Mouse (Mus musculus): ENCODE data around the gene Nek6.
A peak's percentile ranks its signal among the peaks of the same experiment; 100 is the strongest.

The Nek6 gene

DNA sequence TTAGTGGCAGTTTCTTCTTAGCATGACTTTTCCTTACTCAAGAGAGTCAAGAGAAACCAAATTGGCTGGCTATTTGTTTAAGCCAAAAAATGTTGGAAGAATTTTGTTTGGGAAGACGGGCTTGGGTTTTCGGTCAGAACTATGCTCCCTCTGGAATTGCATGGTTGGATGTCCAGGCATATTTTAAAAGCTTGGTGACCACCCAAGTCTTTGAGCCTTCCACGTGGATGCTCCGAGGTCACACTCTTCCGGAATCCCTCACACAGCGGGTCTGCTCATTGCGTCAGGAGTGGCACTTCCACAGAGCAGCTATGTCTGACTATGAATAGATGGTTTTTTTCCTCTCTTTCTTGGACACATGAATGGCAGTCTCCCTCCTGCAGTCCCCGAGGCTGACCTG, 23.6 kb downstream of the Nek6 start:
- no peak for ATAC-seq (ENCODE audit: insufficient number of reproducible peaks, low FRiP score, low TSS enrichment)

DNA sequence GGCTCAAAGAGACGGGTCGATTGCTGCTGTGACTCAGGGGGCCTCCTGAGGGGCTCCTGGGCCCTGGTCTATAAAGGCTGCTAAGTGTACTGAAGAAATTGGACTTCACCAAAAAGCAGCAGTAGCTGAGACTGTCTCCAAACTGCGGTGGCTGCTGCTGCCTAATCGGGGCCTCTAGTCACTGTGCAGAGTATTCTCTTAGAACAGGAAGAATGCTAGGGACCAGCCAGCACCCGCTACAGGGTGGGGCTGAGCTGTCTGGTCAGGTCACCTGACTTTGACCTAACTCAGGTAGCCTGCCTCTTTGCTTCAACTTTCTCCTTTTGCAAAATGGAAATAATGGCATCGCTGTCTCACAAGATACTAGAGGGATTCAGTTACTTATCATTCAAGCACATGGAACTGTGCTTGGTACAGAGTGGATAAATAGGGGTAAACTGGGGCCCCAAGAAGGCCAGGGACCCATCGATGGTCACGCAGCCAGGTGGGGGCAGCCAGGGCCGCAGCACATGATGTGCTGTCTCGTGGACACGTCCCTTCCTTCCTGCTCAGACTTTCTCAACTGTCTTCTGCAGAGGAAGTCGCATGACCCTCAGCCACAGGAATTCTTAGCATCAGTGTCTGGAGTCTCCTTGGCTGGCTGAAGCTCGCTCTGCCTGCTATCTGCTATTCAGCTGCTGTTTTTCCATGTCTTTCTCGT, 24.2 kb downstream of the Nek6 start:
- no peak for ATAC-seq (ENCODE audit: insufficient number of reproducible peaks, low FRiP score, low TSS enrichment)

DNA sequence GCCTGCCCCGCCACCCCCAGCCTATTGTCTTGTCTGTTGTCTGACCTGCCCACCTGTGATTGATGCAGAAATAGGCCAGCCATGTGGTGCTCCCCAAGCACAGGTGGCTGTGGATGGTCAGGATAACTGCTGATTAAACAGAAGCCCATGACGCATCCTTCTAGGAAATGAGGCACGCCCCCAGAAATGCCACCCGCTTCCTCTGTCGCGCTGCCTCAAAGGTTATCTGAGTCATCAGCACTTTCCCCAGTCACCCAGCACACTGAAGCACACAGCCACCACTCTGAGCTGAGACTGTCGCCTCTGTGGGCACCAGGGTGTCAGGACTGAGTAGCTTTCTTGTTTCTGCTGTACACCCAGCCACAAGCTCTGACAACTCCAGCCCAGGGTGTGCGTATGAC, 24.9 kb downstream of the Nek6 start:
- peak; percentile 56 for ATAC-seq (ENCODE audit: insufficient number of reproducible peaks, low FRiP score, low TSS enrichment)

DNA sequence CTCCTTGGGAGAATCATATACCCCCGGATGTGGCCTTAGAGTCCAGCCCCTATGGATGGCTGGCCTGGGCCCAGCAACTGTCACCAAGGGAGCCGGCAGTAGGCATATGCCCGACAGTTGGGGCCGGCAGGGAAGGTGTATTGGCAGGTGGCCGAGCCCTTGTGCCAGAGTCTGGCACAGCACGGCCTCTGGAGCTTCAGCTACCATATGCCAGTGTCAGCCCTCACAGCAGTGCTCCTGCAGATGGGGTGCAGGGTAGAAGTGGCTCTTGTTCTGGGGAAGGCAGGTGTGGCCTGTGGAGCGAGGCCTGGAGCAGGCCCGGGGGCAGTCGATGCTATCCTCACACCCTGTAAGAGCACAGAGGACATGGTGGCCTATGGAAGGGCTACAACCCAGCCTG, 28.2 kb downstream of the Nek6 start:
- peak; percentile 76 for ATAC-seq (ENCODE audit: insufficient number of reproducible peaks, low FRiP score, low TSS enrichment)

DNA sequence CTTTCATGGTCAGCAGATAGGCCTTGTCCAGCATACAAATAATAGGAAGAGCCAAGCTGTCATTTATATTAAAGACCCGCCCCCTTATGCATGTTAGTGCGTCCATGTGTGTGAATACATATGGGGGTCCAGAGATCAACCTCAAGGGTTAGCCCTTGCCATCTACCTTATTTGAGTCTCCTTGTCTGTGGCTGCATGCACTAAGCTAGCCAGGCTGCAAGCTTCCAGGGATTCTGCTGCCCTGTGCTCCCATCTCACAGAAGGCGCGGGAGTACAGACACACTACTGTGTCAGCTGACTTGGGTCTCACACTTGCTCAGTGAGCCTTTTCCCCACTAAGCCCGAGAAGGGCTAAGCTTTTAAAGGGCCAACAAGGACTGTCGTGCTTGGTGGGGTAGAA, 29.2 kb downstream of the Nek6 start:
- ATAC-seq (ENCODE audit: insufficient number of reproducible peaks, low FRiP score, low TSS enrichment), result no peak

DNA sequence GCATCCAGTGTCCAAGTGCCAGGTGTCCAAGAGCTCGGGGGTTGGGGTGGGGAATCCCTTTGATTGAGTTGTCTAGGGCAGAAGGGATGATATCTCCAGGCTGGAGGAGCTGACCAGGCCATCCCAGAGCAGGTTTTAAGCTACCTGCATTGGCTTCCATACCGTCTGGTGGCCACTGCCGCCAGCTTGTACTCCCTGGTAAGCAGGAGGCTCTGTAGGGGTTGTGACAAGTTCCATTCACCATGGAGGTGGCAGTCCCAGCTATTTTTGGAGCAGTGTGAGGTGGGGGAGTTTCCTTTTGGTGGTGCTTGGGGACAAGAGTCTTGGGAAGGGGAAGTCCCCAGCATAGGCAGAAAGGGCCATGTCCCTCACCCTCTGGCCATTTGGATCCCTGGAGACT, 29.7 kb downstream of the Nek6 start:
- ATAC-seq (ENCODE audit: insufficient number of reproducible peaks, low FRiP score, low TSS enrichment), result no peak

DNA sequence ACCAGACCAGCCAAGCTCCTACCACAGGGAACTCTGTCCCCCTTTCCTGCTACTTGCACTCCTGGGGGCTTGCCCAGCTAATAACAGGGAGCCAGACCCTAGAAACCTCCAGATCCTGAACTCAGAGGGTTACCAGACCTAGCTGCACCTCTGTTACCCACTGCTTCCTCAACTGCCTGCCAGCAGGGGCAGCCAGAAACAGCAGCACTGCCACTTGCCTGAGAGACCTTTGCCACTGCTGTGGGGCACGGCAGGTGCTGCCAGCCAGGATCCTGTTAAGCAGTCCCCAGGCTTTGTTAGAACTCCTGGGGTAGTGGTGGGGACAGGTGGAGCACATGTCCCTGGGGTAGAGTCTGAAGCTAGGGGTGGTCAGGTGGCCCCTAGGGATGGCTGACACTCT, 30.1 kb downstream of the Nek6 start:
- ATAC-seq (ENCODE audit: insufficient number of reproducible peaks, low FRiP score, low TSS enrichment), result no peak

DNA sequence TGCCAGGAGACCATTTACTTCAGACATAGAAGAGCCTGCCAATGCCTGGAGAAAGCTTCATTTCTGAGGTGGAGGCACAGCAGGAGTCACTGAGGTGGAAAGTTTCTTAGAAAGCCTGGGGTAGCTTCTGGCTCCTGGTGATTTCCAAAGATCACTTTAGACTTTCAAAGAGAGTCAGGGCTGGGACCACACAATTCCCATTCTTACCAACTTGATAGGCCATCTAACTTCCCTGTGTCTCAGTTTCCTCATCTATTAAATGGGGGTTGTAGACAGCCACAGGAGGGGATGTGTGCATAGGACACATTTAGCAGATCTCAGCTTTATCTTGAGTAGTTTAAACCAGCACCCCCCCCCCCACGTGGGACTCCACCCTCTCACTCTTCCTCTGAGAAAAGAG, 30.9 kb downstream of the Nek6 start:
- no peak for ATAC-seq (ENCODE audit: insufficient number of reproducible peaks, low FRiP score, low TSS enrichment)

DNA sequence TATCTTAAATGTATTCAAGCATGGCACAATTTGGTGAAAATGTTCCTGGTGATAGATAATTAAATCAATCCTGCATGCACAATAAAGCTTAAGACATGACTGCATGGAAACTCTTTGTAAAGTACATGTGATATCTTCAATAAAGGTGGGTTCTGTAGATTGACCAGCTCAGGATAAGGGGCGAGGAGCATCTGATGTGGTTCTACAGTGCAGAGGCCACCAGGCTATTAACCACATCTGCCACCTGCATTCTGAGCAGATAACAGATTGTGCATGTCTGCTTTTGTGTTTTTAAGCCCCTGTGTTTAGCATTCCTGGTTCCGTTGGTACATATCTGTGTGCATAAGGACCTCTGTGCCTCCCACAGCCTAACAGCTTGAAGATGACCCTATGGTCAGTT, 31.7 kb downstream of the Nek6 start:
- ATAC-seq (ENCODE audit: insufficient number of reproducible peaks, low FRiP score, low TSS enrichment), result no peak

DNA sequence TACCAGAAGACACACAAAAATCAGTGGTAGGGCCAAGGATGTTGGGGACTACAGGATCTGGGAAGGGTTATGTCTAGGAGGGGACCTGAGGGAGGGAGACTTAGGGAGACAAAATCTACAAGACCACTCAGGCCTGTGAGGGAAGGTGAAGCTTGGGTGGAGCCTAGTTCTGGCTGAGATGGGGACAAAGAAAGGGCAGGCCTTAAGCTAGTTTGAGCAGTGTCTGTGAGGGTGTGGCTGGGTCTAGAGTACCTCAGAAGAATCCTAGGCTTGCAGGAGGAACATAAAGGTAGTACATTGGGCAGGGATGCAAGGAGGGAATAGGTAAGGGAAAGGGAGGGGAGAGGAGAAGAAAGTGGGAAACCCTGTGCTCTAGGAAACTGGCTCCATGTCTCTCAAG, 32.9 kb downstream of the Nek6 start:
- ATAC-seq (ENCODE audit: insufficient number of reproducible peaks, low FRiP score, low TSS enrichment), result no peak

DNA sequence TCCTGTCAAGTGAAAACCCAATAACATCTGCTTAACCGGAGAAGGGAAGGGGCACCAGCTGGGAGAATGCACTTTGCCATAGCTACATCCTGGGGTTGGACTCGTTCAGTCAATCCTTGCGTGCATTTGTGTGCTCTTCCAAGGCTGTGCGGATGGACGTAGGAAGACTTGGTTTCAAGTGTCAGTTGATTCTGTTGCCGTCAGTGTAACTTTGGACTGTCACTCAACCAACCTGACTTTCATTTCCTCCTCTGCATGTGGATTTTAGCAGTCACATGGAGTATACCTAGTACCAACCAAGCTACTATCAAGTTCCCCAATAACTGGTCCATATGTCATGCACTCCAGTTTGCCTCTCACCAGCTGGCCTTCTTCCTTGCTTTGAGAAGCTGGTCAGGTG, 33.5 kb downstream of the Nek6 start:
- ATAC-seq (ENCODE audit: insufficient number of reproducible peaks, low FRiP score, low TSS enrichment), result no peak

DNA sequence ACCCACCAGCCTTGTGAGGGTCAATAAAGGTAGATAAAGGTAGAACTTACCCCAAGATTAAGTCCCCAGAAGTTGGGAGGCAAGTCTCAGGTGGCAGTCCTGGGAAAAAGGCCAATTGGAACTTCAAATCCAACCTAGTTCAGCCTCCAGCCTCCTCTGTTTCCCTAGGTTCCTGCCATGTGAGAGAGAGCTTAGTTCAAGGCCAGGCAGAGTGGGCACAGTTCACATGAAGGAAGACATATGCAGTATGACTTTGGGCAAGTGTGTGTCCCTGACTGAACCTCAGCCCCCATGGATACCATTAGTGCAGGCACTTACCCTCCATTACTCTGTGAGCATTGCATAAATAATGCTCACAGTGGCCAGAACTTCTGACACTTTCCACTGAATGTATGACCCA, 34.3 kb downstream of the Nek6 start:
- ATAC-seq (ENCODE audit: insufficient number of reproducible peaks, low FRiP score, low TSS enrichment), result no peak

DNA sequence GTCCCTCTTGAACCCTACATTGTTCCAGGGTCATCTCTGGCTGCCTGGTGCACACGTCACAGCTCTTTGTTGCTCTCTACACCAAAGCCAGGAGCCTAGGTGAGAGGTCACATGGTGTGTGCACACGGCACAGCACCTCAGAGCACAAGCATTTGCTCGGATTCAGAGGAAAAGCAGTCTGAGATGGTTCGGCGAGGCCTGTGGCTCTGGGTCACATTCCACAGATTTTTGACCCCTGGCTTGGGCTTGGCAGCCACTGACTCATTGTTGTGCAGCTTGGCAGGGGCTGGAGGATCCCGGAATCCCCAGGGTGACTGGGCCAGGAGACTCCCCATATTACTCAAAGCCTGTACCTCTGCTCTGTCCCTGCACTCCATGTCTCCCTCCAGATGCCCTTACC, 34.8 kb downstream of the Nek6 start:
- ATAC-seq (ENCODE audit: insufficient number of reproducible peaks, low FRiP score, low TSS enrichment), result no peak

DNA sequence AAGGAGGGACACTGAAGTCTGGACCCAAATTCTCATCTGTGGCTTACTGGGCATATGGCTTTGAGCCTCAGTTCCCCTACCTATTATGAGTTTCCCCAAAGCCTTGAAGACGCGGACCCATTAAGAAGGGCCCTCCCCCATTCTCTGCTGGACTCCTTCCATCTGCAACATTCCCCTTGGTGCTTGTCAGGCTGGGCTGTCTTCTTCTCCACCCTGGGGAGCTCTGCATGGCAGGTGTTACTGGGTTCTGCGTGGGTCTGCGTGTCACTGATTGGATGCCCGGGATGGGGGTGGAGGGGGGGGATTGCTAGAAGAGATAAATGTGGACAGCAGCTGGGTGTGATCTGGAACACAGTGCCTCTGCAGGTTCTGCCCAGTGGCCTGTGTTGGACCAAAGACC, 35.3 kb downstream of the Nek6 start:
- ATAC-seq (ENCODE audit: insufficient number of reproducible peaks, low FRiP score, low TSS enrichment), result no peak

DNA sequence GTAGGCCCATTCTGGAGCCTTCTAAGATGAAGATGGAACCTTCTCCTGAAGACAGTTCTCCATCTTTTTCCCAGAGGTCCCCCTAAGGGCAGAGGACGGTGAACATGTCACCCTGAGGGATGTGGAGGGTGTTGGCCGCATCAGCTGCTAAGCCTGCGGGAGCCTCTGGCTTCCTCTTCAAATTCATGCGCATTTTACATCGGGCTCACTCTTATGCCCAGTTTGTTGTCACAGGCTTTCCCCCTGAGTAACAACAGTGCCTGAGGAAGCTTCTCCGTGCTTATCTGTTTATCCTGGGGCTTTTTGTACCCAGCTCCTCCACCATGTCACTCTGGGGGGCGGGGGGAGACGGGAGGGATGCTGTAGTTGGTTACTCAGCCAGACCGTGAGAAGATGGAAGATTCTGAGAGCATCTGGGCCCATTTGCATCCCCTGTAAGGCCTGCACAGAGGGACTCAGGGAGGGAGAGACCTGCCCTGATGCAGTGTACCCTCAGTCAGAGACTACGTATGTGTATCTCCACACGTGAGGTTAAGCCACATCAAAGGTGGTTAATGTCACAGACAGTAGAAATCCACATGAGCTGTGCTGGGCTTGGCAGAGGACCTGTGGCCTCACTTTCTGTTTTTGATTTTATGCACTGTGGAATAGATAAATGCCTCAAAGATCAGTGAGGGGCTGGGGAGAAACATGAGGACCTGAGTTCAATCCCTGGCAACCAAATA, 36.5 kb downstream of the Nek6 start:
- no peak for ATAC-seq (ENCODE audit: insufficient number of reproducible peaks, low FRiP score, low TSS enrichment)

DNA sequence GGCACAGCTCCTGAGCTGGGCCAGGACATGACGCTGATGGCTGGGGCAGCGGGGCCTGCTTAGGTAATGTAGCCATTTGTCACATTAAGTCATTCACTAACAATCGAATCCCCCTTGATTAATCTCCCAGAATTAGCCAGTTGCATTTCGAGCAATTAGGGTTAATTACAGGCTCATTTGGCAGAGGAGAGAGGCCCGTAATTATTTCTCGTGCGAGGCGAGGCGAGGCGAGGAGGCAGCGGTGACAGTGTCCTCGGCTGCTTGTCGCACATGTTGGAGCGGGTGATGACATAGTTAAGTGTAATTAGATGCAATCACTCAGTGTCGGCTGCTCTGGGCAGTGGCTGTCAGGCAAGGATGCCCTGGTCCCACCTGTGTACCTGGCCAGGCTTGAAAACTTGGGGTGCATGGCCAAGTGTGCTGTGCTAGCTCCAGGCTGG, 40.6 kb downstream of the Nek6 start:
- no peak for ATAC-seq (ENCODE audit: insufficient number of reproducible peaks, low FRiP score, low TSS enrichment)

DNA sequence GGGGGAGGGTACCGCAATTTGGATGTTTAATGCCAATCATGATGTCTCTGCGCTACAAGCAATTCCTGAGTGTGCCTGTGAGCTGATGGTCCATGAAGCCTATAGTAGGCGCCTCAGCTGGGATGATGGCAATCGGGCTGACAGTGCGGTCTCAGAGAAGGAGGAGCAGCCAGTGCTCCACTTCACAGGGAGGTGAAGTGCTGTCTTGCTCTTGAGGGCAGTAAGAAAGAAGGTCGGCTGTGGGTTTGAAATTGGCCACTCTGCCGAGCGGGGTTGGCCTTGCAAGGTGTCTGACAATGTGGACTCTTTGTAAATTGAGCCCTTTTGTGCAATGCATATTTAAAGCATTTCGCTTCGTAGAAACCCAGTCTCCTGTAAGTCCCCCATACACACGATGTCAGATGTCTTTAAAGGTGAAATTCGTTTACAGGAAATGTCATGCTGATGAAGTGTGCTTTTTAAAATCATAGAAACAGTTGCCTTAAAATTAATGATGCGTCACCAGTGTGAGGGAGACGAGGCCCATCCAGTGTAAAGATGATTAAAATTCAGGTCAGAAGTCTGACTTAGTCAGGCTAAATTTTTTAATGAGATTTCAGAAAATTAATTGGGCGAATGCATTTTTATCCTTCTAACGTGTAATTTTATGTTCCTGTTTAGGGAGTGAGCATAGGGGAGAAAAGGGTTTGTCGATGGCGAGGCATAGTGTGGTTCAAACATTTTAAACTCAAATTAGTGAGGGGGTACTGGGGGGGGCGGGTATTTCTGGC, 43.0 kb downstream of the Nek6 start:
- ATAC-seq (ENCODE audit: insufficient number of reproducible peaks, low FRiP score, low TSS enrichment), result no peak

DNA sequence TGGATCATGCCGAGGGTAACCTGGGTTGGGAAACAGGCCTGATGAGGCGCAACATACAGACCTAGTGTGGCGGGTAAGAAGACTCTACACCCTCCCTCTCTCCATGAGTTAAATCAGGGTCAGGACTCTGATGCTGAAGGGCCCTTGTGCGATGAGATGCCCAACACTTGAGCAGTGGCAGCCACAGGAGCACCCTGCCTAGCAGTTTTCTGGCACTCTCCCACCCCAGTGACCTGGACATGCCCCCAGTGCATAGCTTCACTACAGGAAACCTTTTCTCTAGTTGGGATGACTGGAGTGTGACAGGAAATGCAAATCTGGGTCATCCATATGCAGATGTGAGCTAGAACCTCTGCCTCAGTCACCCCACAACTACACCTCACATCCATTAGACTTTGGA, 44.2 kb downstream of the Nek6 start:
- no peak for ATAC-seq (ENCODE audit: insufficient number of reproducible peaks, low FRiP score, low TSS enrichment)

DNA sequence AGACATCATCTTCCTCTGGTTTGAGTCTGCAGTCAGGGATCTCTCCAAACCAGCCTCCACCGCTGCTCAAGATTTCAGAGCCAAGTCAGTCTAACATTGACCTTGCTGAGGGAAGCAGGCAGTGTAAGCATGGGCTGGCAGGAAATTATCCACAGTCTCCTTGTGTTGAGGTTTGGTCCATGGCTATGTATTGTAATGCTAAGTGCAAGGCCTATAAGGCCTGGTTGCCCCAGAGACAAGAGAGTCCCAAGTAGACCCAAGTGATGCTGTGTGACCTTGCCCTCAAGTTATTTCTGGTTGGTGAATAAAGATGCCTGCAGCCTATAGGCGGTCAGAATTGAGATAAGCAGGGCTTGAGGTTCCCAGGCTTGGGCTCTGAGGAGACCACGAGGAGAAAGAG, 45.3 kb downstream of the Nek6 start:
- no peak for ATAC-seq (ENCODE audit: insufficient number of reproducible peaks, low FRiP score, low TSS enrichment)

DNA sequence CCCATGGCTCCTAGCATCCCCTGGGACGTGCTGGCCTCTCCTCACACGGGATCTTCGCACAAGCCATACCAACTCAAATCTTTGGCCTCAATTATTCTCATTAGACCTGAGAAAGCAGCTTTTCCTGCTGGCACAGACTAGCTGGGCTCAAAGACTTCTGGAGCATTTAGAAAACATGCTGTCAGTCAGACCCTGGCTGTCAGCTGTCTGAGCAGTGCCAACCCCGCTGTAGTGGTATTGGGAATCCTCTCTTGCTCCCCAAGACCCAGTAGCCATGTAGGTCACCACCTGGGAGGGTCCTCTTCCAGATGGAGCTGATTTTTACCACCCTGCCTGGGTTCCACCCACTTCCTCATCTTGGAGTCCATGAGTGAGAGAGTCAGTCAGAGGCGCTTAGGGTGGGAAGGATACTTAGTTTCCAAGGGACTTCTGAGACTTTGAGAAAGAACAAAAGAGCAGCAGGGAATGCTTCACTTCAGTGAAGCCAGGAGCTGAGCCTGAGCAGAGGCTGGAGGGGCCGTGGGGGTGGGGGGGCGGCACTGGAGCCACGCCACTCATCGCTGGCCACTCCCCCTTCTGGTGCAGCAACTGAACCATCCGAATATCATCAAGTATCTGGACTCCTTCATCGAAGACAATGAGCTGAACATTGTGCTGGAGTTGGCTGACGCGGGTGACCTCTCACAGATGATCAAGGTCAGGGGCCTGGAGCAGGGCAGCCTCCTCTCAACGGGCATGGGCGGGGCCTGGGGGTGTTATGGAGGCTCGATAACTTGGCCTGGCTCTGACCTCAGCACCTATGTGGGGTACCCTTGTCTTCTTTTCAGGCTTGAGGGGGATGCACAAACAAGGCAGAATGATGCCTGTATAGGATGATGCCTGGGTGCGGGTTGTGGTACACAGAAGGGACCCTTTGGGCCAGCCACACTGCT, 49.1 kb downstream of the Nek6 start:
- ATAC-seq (ENCODE audit: insufficient number of reproducible peaks, low FRiP score, low TSS enrichment), result no peak
